Mouse (Mus musculus): Measurements from ENCODE around the gene Letm1.

- no peak for TF ChIP-seq EP300 (IDR thresholded peaks at IDR 0.05)
- TF ChIP-seq CTCF (IDR thresholded peaks at IDR 0.05), result no peak
These were observed 47.1 kb downstream of the Letm1 start for GRCm38 (mm10) chr5:33735412-33736092.
